Mouse (Mus musculus) MEL (cell line): Measurements from ENCODE around the gene Pawr. TPM values are rescaled to one million over a fixed set of nuclear protein-coding genes. Genes with fewer than 3 reads are reported as not detected.

Experiments used
- DNase-seq: peaks from one replicate; pipeline ENCODE4 v3.0.0; 2011; ENCODE audit warnings: low read depth, low spot score
- H3K27ac ChIP-seq: 2 replicates; pipeline ENCODE4 v1.5.1; 2012; ENCODE audit warnings: low read depth, mild to moderate bottlenecking, control low read depth, low read length, moderate library complexity; ENCODE audit not compliant: control insufficient read depth
- H3K27me3 ChIP-seq, 2 experiments: fragments of 150-350 bp in 1 of 2; sonication (generic) in 1 of 2; 2 replicates each; pipeline ENCODE4 v1.6.1; 2012; ENCODE audit warnings: low read length in 2 of 2, mild to moderate bottlenecking in 2 of 2, improper control_type of control experiment in 1 of 2, moderate library complexity in 1 of 2; ENCODE audit not compliant: insufficient read depth in 2 of 2, control insufficient read depth in 1 of 2
- H3K36me3 ChIP-seq, 2 experiments: 2 replicates each; pipeline ENCODE4 v1.6.1; 2012 to 2014; ENCODE audit warnings: low read length in 2 of 2, improper control_type of control experiment in 1 of 2, inconsistent platforms in 1 of 2, mild to moderate bottlenecking in 1 of 2; ENCODE audit not compliant: insufficient read depth in 2 of 2, control insufficient read depth in 1 of 2
- H3K4me1 ChIP-seq, 2 experiments: fragments of 150-350 bp in 1 of 2; sonication (generic) in 1 of 2; 2 replicates each; pipeline ENCODE4 v1.6.1; 2012; ENCODE audit warnings: low read length in 2 of 2, improper control_type of control experiment in 1 of 2, mild to moderate bottlenecking in 1 of 2; ENCODE audit not compliant: insufficient read depth in 2 of 2, control insufficient read depth in 1 of 2
- H3K4me3 ChIP-seq, 2 experiments: fragments of 150-350 bp in 1 of 2; sonication (generic) in 1 of 2; 2 replicates each; pipeline ENCODE4 v1.5.1; 2012; ENCODE audit warnings: low read depth in 2 of 2, low read length in 2 of 2, mild to moderate bottlenecking in 2 of 2, moderate library complexity in 2 of 2, control low read depth in 1 of 2, improper control_type of control experiment in 1 of 2; ENCODE audit not compliant: control insufficient read depth in 1 of 2, insufficient read depth in 1 of 2
- H3K79me2 ChIP-seq: 2 replicates; pipeline ENCODE4 v1.6.1; 2012; ENCODE audit warnings: mild to moderate bottlenecking, low read length, moderate library complexity; ENCODE audit not compliant: control insufficient read depth, poor library complexity, insufficient read depth
- H3K9ac ChIP-seq: 2 replicates; pipeline ENCODE4 v1.6.1; 2012; ENCODE audit warnings: low read depth, mild to moderate bottlenecking, control low read depth, low read length, moderate library complexity; ENCODE audit not compliant: control insufficient read depth, poor library complexity, severe bottlenecking
- H3K9me3 ChIP-seq: fragments of 150-350 bp; sonication (generic); replicated peaks from 2 replicates; pipeline ENCODE4 v1.6.1; 2012; ENCODE audit warnings: mild to moderate bottlenecking, low read length, improper control_type of control experiment, moderate library complexity; ENCODE audit not compliant: insufficient read depth
- CHD1 ChIP-seq: IDR thresholded peaks from 2 replicates; pipeline ENCODE4 v1.6.1; 2012; ENCODE audit warnings: low read depth, mild to moderate bottlenecking, inconsistent platforms, low read length, improper control_type of control experiment
- E2F4 ChIP-seq: IDR thresholded peaks from 2 replicates; pipeline ENCODE4 v1.6.1; 2011; ENCODE audit warnings: low read depth, low read length, improper control_type of control experiment, borderline replicate concordance
- GATA1 ChIP-seq: IDR thresholded peaks from 2 replicates; pipeline ENCODE4 v1.6.1; 2011; ENCODE audit warnings: low read depth, low read length, improper control_type of control experiment
- MAFK ChIP-seq: IDR thresholded peaks from 2 replicates; pipeline ENCODE4 v1.6.1; 2011; ENCODE audit warnings: low read depth, mild to moderate bottlenecking, low read length, improper control_type of control experiment, borderline replicate concordance
- MAX ChIP-seq: IDR thresholded peaks from 2 replicates; pipeline ENCODE4 v1.6.1; 2011; ENCODE audit warnings: low read length, improper control_type of control experiment
- MAZ ChIP-seq: IDR thresholded peaks from 2 replicates; pipeline ENCODE4 v1.6.1; 2012; ENCODE audit warnings: low read depth, mild to moderate bottlenecking, inconsistent platforms, low read length, improper control_type of control experiment
- MXI1 ChIP-seq: IDR thresholded peaks from 2 replicates; pipeline ENCODE4 v1.6.1; 2011; ENCODE audit warnings: mild to moderate bottlenecking, low read depth, low read length, improper control_type of control experiment
- MYB ChIP-seq: IDR thresholded peaks from 2 replicates; pipeline ENCODE4 v1.6.1; 2011; ENCODE audit warnings: mild to moderate bottlenecking, low read depth, low read length, improper control_type of control experiment
- MYC ChIP-seq: IDR thresholded peaks from 2 replicates; pipeline ENCODE4 v1.6.1; 2011; ENCODE audit warnings: low read depth, mild to moderate bottlenecking, low read length, improper control_type of control experiment, moderate library complexity
- POLR2AphosphoS2 ChIP-seq: IDR thresholded peaks from 2 replicates; pipeline ENCODE4 v1.6.1; 2011; ENCODE audit warnings: low read length, improper control_type of control experiment
- RAD21 ChIP-seq: IDR thresholded peaks from 2 replicates; pipeline ENCODE4 v1.6.1; 2011; ENCODE audit warnings: mild to moderate bottlenecking, low read depth, low read length, improper control_type of control experiment
- SIN3A ChIP-seq: IDR thresholded peaks from 2 replicates; pipeline ENCODE4 v1.6.1; 2012; ENCODE audit warnings: low read length, improper control_type of control experiment, inconsistent platforms
- TCF12 ChIP-seq: IDR thresholded peaks from 2 replicates; pipeline ENCODE4 v1.6.1; 2014; ENCODE audit warnings: low read depth, mild to moderate bottlenecking, inconsistent platforms, low read length, improper control_type of control experiment, moderate library complexity
- UBTF ChIP-seq: IDR thresholded peaks from 2 replicates; pipeline ENCODE4 v1.6.1; 2012; ENCODE audit warnings: low read depth, mild to moderate bottlenecking, inconsistent platforms, low read length, improper control_type of control experiment, moderate library complexity, borderline replicate concordance; ENCODE audit not compliant: insufficient read depth
- USF1 ChIP-seq: IDR thresholded peaks from 2 replicates; pipeline ENCODE4 v1.6.1; 2014; ENCODE audit warnings: low read depth, mild to moderate bottlenecking, inconsistent platforms, low read length, improper control_type of control experiment, moderate library complexity
- ZKSCAN1 ChIP-seq: IDR thresholded peaks from 2 replicates; pipeline ENCODE4 v1.6.1; 2012; ENCODE audit warnings: low read depth, mild to moderate bottlenecking, inconsistent platforms, low read length, improper control_type of control experiment, moderate library complexity
- ZMIZ1 ChIP-seq: IDR thresholded peaks from 2 replicates; pipeline ENCODE4 v1.6.1; 2012; ENCODE audit warnings: low read depth, mild to moderate bottlenecking, inconsistent platforms, low read length, improper control_type of control experiment, moderate library complexity
- polyA plus RNA-seq, 2 experiments: library from polyadenylated mRNA; stranded (reverse) in 1 of 2; unstranded in 1 of 2; fragments of >175 nt in 1 of 2; fragments of >200 nt in 1 of 2; gene quantifications; 2 replicates each; pipeline versions ENCODE4 v1.2.1 to v1.2.4; 2012; ENCODE audit warnings: low replicate concordance in 2 of 2, low read depth in 1 of 2; ENCODE audit not compliant: insufficient read length in 2 of 2, insufficient read depth in 1 of 2, missing spikeins in 1 of 2
- total RNA-seq: library from RNA; depleted of rRNA; stranded (reverse); fragments of 300-350 nt; gene quantifications from 2 replicates; pipeline ENCODE4 v1.2.3, GENCODE M21; 2012

Gene Pawr
- total and polyA plus RNA-seq, 3 experiments = 20.7 to 29.6 TPM; not detected in 1

GRCm38 (mm10) chr10:108378479-108378878 is 46.6 kb downstream of the Pawr start:
- Histone ChIP-seq H3K4me1 (no peaks in the 10 kb centered on the region), H3K27me3 (no peaks in the 10 kb centered on the region), H3K4me3 (no peak overlapping the region), H3K9ac (no peak overlapping the region), H3K27ac (no peak overlapping the region), H3K9me3 (no peaks in the 10 kb centered on the region; the same call in 1 of the 2 replicates), H3K36me3 (peaks cover 0 to 17% of the 10 kb centered on the region in 2 experiments; a peak in 3 of 4 replicates), H3K79me2 (peaks cover 25% of the 10 kb centered on the region)
- no peak for DNase-seq
- TF ChIP-seq MAZ = no peak
- TF ChIP-seq MXI1 = no peak
- no peak for TF ChIP-seq UBTF
- no peak for TF ChIP-seq MAX
- no peak for TF ChIP-seq TCF12
- TF ChIP-seq ZKSCAN1 = no peak
- no peak for TF ChIP-seq CHD1
- no peak for TF ChIP-seq USF1
- no peak for TF ChIP-seq GATA1
- no peak for TF ChIP-seq MYB

GRCm38 (mm10) chr10:108380715-108381114 is 48.8 kb downstream of the Pawr start:
- Histone ChIP-seq H3K79me2 (peaks cover 16% of the 10 kb centered on the region), H3K27ac (no peak overlapping the region), H3K4me3 (no peak overlapping the region), H3K36me3 (peaks cover 0 to 17% of the 10 kb centered on the region in 2 experiments; a peak in 3 of 4 replicates), H3K4me1 (no peaks in the 10 kb centered on the region), H3K27me3 (no peaks in the 10 kb centered on the region), H3K9me3 (no peaks in the 10 kb centered on the region; the same call in 1 of the 2 replicates), H3K9ac (no peak overlapping the region)
- TF ChIP-seq E2F4 (no peak), ZMIZ1 (no peak), SIN3A (no peak), MYC (no peak), POLR2AphosphoS2 (no peak), MAFK (no peak), RAD21 (no peak)
- no peak for DNase-seq
